Mouse (Mus musculus) frontal cortex, postnatal 36 days (tissue): ENCODE results near the gene Ino80b.
A peak's percentile ranks its signal among the peaks of the same experiment; 100 is the strongest.

ENCODE experiments used
- DNase-seq, 2 experiments: peaks; one replicate each; pipeline ENCODE4 v3.0.0; 2022; ENCODE audit warnings: low spot score in 2 of 2

The Ino80b gene

GRCm38 (mm10) chr6:83086121-83087035 lies 38.9 kb downstream of the Ino80b start, which contains the start of gene Lbx2:
Gene Lbx2 (plus strand): TSS chr6:83086367.
- no peak for DNase-seq

- DNase-seq = no peak
Observed at GRCm38 (mm10) chr6:83084477-83084876, 40.8 kb downstream of the Ino80b start.

GRCm38 (mm10) chr6:83083497-83083896 lies 41.7 kb downstream of the Ino80b start:
- no peak for DNase-seq

GRCm38 (mm10) chr6:83080210-83080609 lies 45.0 kb downstream of the Ino80b start:
- DNase-seq = no peak

GRCm38 (mm10) chr6:83078324-83078858 lies 46.8 kb downstream of the Ino80b start:
- peak; percentile 99 to 100 for DNase-seq

GRCm38 (mm10) chr6:83077630-83078323 lies 47.5 kb downstream of the Ino80b start, which contains the start of gene Pcgf1:
Gene Pcgf1 (plus strand): TSS chr6:83077869.
- peak in 1 of 2 experiments; percentile 43 for DNase-seq

GRCm38 (mm10) chr6:83074979-83075378 lies 50.3 kb downstream of the Ino80b start:
- DNase-seq = no peak
